ENCODE assay signal across 11 mouse cellular contexts in genomic region chr2:92938827-92939226, GRCm38 (mm10). TPM values are rescaled to one million over a fixed set of nuclear protein-coding genes. Genes with fewer than 3 reads are reported as not detected.
"Had no signal": no experiment of that assay in that cellular context is flagged by ENCODE, and none has a peak within 500 bp of the region (broad histone marks: within the 10 kb centered on the region; RNA-seq: fewer than 3 reads in every experiment).

No protein-coding gene starts in this region.

- H3K27me3 ChIP-seq: limb, embryonic 15.5 days had no signal

- H3K4me1 ChIP-seq: liver, embryonic 12.5 days had no signal

- DNase-seq: kidney, postnatal 10 days; lung, embryonic 14.5 days; lung, postnatal 10 days; lung, postnatal 4 days; midbrain, embryonic 14.5 days; right cerebral cortex, postnatal 14 days; thymus, postnatal 36 days had no signal

- H3K4me3 ChIP-seq: limb, embryonic 15.5 days; liver, embryonic 12.5 days; midbrain, embryonic 10.5 days had no signal

- ATAC-seq: liver, embryonic 12.5 days had no signal

- H3K9ac ChIP-seq: limb, embryonic 15.5 days; liver, embryonic 12.5 days; lung, embryonic 14.5 days had no signal

- H3K27ac ChIP-seq: limb, embryonic 15.5 days; liver, embryonic 12.5 days; midbrain, embryonic 10.5 days had no signal

- H3K36me3 ChIP-seq: limb, embryonic 15.5 days; liver, embryonic 12.5 days; midbrain, embryonic 10.5 days had no signal

- H3K9me3 ChIP-seq: limb, embryonic 15.5 days; liver, embryonic 12.5 days; midbrain, embryonic 10.5 days had no signal

- H3K4me2 ChIP-seq: limb, embryonic 15.5 days; liver, embryonic 12.5 days; lung, embryonic 14.5 days had no signal

RNA-seq across cellular contexts. Expression of gene Syt13, which starts 23.9 kb away (rescaled TPM):
- total RNA-seq: megakaryocyte, adult 5-6 weeks had no signal
